Mouse (Mus musculus): ENCODE results near the gene Tmprss11a.

Gene Tmprss11a

GRCm38 (mm10) chr5:86468890-86469289 is at the start of gene Tmprss11a:
Gene Tmprss11a (minus strand): TSS chr5:86468990.
- in situ Hi-C loops (cut with MboI; ENCODE audit: unreplicated experiment in 2 of 2): no loop called here

GRCm38 (mm10) chr5:86518500-86518899 is 49.7 kb upstream of the Tmprss11a start, which contains the start of gene Tmprss11g:
Gene Tmprss11g (minus strand): TSS chr5:86518600.
- in situ Hi-C loops (cut with MboI; ENCODE audit: unreplicated experiment in 2 of 2): no loop called here

GRCm38 (mm10) chr5:86511538-86511937 is 42.7 kb upstream of the Tmprss11a start:
- in situ Hi-C loops (cut with MboI; ENCODE audit: unreplicated experiment in 2 of 2): no loop called here

- in situ Hi-C loops (cut with MboI; ENCODE audit: unreplicated experiment in 2 of 2): no loop called here
Measured at GRCm38 (mm10) chr5:86493453-86493852, 24.7 kb upstream of the Tmprss11a start.

GRCm38 (mm10) chr5:86482562-86482961 is 13.8 kb upstream of the Tmprss11a start:
- in situ Hi-C loops (cut with MboI; ENCODE audit: unreplicated experiment in 2 of 2): no loop called here

GRCm38 (mm10) chr5:86482031-86482430 is 13.2 kb upstream of the Tmprss11a start:
- in situ Hi-C loops (cut with MboI; ENCODE audit: unreplicated experiment in 2 of 2): no loop called here

GRCm38 (mm10) chr5:86473859-86474258 is 5.1 kb upstream of the Tmprss11a start:
- in situ Hi-C loops (cut with MboI; ENCODE audit: unreplicated experiment in 2 of 2): no loop called here

- in situ Hi-C loops (cut with MboI; ENCODE audit: unreplicated experiment in 2 of 2): loop anchor here in 1 of 2 experiments (25.0 kb wide), 1 partner anchor 1948 kb away; the partner anchor contains the start of gene Amtn
Measured at GRCm38 (mm10) chr5:86439306-86439705, 29.5 kb downstream of the Tmprss11a start.

- in situ Hi-C loops (cut with MboI; ENCODE audit: unreplicated experiment in 2 of 2): loop anchor here in 1 of 2 experiments (25.0 kb wide), 1 partner anchor 1949 kb away; the partner anchor contains the start of gene Amtn
Measured at GRCm38 (mm10) chr5:86438548-86438947, 30.2 kb downstream of the Tmprss11a start.

GRCm38 (mm10) chr5:86432697-86433096 is 36.1 kb downstream of the Tmprss11a start:
- in situ Hi-C loops (cut with MboI; ENCODE audit: unreplicated experiment in 2 of 2): loop anchor here in 1 of 2 experiments (25.0 kb wide), 1 partner anchor 1955 kb away; the partner anchor contains the start of gene Amtn

GRCm38 (mm10) chr5:86431096-86431495 is 37.7 kb downstream of the Tmprss11a start:
- in situ Hi-C loops (cut with MboI; ENCODE audit: unreplicated experiment in 2 of 2): loop anchor here in 1 of 2 experiments (25.0 kb wide), 1 partner anchor 1956 kb away; the partner anchor contains the start of gene Amtn

GRCm38 (mm10) chr5:86421323-86422028 is 47.3 kb downstream of the Tmprss11a start:
- in situ Hi-C loops (cut with MboI; ENCODE audit: unreplicated experiment in 2 of 2): loop anchor here in 1 of 2 experiments (25.0 kb wide), 2 partner anchors 359 to 434 kb away; partner anchors contain the start of genes Cenpc1 and Stap1

GRCm38 (mm10) chr5:86419494-86419893 is 49.3 kb downstream of the Tmprss11a start:
- in situ Hi-C loops (cut with MboI; ENCODE audit: unreplicated experiment in 2 of 2): loop anchor here (10.0 to 25.0 kb wide), 3 partner anchors 357 to 455 kb away; partner anchors contain the start of genes Cenpc1 (in 1 of the 2) and Stap1 (in 1 of the 2)

GRCm38 (mm10) chr5:86414280-86414679 is 54.5 kb downstream of the Tmprss11a start:
- in situ Hi-C loops (cut with MboI; ENCODE audit: unreplicated experiment in 2 of 2): loop anchor here (5.0 to 25.0 kb wide), 5 partner anchors 222 to 449 kb away; partner anchors contain the start of genes Cenpc1 (in 2 of the 2) and Stap1 (in 1 of the 2)

- in situ Hi-C loops (cut with MboI; ENCODE audit: unreplicated experiment in 2 of 2): loop anchor here (5.0 to 25.0 kb wide), 5 partner anchors 219 to 446 kb away; partner anchors contain the start of genes Cenpc1 (in 2 of the 2) and Stap1 (in 1 of the 2)
Measured at GRCm38 (mm10) chr5:86410815-86411214, 58.0 kb downstream of the Tmprss11a start.

GRCm38 (mm10) chr5:86407941-86408340 is 60.8 kb downstream of the Tmprss11a start:
- in situ Hi-C loops (cut with MboI; ENCODE audit: unreplicated experiment in 2 of 2): loop anchor here (5.0 to 25.0 kb wide), 3 partner anchors 216 to 421 kb away; partner anchors contain the start of genes Cenpc1 (in 1 of the 2) and Stap1 (in 1 of the 2)

GRCm38 (mm10) chr5:86407191-86407590 is 61.6 kb downstream of the Tmprss11a start:
- in situ Hi-C loops (cut with MboI; ENCODE audit: unreplicated experiment in 2 of 2): loop anchor here (5.0 to 25.0 kb wide), 3 partner anchors 215 to 420 kb away; partner anchors contain the start of genes Cenpc1 (in 1 of the 2) and Stap1 (in 1 of the 2)

- in situ Hi-C loops (cut with MboI; ENCODE audit: unreplicated experiment in 2 of 2): no loop called here
Measured at GRCm38 (mm10) chr5:86373320-86373719, 95.5 kb downstream of the Tmprss11a start, which contains the start of gene Tmprss11d. Gene Tmprss11d (minus strand): TSS chr5:86373420.

Measured in v-Abl transformed pro-B cells (cell line).